Mouse (Mus musculus) kidney, adult 11 months (tissue): Measurements from ENCODE around the gene Vrk3.
"Not testable (repeated sequence)": the region's sequence is repeated elsewhere in the genome, so short reads cannot be mapped to it uniquely, and the experiment has no call there.

Experiments used
- DNase-seq: peaks from one replicate; pipeline ENCODE4 v3.0.0; 2022

Vrk3 gene

DNA sequence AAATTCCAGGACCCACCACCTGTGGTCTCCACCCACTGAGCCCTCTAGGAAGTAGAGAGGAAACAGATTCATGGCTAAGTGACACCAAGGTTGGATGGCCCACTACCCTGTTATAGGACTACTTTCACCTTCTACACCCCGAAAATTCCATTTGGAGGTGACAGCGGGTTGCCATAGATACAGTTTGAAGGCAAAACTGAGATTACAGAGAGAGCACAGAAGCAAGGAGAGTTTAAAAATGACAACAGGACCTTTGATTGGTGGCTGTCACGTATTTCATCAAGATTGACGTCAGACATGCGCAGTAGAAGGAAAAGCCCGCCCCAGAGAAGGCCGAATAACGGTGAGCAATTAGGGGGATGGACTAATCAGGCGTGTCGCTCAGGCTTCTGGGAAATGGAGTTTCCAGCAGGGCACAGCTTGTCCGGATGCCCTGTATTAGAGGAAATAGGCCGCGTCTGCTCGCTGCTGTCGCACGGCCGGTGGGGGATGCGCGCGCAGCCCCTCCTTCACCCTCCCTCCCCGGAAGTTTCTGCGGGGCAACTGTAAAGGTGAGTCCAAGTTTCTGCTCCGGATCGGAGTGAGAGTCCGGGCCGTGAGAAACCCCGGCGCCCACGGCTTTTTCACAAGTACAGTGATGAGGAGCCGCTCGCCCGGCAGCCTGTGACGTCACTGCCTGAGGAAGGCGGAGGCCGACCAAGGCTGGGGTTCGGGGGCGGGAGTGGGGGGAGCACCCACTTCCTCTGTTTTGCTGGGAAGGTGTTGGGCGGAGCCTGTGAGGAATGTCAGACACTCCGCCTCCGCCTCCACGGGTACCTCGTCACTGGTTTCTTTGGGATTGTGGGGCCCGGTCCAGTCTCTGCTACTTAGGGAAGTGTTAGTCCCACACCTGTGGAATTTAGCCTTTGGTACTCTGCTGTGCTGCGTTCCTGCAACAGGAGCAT lies at the start of gene Vrk3:
Vrk3 (plus strand) TSS at position 313 of the 944 bp plus-strand sequence.
- peak; percentile 98 for DNase-seq

DNA sequence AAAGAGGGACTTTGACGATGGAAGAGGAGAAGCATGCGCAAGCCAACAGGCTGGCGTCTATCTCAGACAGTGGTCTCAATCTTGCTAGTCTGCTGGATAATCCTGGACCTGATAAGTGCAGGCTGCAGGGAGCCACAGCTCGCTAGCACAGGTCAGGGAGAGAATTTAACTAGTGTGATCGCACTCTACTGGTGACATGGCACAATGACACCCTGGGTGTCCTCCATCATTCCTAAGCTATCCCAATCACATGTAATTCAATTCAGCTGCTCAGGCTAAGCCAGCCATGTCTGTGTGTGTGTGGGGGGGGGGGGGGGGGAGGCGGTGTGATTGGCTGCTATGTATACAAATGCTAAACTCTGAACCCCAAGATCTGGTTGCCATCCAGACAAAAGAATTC lies 46.3 kb upstream of the Vrk3 start:
- DNase-seq, result peak; percentile 20

DNA sequence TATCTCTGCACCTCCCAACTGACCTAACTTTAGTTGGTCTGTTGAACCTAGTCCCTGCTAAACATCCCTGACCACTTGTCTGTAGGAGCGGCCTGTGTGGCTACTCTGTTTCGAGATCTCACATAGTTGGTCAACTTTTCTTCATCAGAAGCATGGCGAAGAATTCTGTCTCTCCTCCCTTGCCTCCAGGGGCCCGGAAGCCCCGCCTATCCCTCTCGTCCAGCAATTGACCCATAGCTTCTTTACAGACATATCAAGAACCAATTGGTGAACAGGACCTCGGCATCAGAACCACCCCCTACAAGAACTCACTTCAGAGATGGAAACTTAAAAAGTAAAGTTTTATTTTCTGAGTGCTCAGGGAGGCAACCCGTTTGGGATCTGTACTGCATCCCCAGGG lies 45.2 kb upstream of the Vrk3 start:
- no peak for DNase-seq

DNA sequence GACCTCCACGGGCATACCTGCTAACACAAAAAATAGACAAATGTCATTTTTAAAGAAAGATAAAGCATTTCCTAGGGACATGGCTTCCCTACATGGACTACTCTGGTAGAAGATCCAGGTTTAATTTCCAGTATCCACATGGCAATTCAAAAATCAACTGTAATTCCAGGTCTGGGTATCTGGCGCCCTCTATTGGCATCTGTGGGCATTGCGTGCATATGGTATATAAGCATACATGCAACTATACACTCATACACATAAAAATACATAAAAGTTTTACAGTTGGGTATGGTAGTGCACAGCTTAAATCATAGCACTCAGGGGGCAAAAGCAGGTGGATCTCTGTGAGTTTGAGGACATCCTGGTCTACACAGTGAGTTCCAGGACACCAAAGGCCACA lies 43.9 kb upstream of the Vrk3 start:
- DNase-seq, result no peak

DNA sequence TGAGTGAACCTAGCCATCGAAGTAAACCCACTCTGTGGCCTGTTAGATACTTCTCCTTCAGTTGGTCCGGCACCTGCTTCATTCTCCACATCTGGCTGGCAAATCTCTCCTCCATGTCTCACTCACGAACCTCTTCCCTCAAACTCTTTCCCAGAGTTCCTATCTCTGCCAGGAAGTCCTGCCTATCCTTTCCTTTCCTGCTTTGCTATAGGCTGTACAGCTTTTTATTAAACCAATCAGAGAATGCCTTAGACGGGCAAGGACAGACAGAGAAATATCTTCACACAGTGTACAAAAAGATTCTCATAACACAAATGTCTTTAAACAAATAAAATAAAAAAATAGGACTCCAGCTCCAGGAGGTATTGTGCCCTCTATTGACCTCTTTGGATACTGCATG lies 43.1 kb upstream of the Vrk3 start:
- no peak for DNase-seq

DNA sequence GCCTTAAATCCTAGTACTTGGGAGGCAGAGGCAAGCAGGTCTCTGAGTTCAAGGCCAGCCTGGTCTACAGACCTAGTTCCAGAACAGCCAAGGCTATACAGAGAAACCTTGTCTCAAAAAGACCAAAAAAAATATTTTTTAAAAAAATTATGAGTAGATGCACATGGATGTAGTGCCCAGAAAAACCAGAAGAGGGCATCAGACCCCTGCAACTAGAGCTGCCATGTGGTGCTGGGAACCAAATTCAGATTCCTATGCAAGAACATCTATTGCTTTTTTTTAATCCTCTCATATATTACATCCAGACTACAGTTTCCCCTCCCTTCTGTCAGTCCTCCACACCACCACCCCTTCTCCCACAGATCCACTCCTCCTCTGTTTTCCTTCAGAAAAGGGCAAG lies 41.9 kb upstream of the Vrk3 start:
- DNase-seq, result no peak

DNA sequence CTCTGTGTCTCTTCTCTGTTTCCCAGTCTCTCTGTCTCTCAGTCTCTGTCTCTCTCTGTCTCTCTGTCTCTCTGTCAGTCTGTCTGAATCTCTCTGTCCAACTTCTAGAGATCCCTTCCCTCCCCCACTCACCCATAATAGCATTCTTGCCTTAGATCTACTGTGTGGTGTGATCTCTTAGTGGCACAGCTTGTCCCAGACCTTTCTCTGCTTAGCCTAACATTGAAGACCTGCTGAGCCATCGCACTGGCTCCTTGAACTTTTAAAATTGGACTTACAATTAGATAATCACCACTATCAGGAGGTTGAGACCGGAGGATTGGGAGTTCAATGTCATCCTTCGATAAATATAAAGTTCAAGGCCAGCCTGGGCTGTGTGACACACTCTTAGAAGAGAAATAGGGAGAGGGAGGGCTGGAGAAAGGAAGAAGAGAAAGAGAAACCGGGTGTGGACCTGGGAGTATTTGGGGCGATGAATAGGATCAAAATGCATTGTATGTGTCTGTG lies 41.0 kb upstream of the Vrk3 start:
- DNase-seq, result no peak

DNA sequence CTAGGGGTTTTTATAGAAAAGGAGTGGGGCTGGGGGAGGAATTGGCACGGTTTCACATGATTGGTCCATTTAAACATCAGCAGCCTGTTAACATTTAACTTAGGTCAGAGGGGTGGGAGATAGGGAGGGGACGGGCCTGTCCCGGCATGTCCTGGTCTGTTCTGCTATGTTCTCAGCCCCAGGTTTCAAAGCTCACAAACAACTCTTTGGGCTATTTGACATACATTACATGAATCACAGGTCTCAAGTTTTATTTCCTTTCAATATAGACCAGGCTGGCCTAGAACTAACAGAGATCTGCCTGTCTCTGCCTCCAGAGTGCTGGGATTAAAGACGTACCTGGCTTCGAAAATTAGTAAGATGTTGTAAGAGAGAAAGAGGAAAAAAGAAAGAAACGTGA lies 40.1 kb upstream of the Vrk3 start:
- DNase-seq, result not testable (repeated sequence)

DNA sequence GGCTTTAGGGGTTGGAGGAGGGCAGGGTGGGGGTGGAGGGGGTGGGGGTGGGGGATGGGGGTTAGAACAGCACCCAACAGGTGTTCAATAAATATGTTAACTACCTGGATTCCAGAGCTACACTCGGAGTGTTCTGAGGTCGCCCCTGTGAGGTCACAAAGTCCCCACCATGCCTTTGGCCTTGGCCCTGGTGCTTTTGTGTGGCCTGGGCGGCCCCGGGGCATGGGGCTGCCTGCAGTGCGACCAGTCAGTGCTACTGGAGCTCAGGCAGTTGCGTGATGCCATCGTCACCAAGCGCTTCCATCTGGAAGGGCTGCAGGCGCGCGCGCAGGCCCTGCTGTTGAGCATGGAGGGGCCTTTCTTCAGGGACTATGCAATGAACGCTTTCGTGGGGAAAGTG lies 39.6 kb upstream of the Vrk3 start, which contains the start of gene Izumo2:
Izumo2 (plus strand) TSS at position 169 of the 400 bp plus-strand sequence.
- DNase-seq, result no peak

DNA sequence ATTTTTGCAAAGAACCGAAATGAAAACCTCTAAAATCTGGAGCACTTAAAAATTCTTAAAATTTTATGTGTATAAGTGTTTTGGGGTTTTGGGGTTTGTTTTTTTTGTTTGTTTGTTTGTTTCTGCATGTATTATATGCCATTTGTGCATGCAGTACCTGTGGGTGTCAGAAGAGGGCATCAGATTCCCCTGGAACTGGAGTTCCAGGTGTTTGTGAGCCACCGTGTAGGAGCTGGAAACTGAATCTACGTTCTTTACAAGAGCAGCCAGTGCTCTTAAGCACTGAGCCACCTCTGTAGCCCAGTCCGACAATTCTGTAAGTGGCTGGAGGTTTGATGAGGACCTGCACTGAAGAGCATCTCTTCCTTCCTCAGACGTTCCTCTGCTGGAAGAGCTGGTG lies 38.3 kb upstream of the Vrk3 start:
- no peak for DNase-seq

DNA sequence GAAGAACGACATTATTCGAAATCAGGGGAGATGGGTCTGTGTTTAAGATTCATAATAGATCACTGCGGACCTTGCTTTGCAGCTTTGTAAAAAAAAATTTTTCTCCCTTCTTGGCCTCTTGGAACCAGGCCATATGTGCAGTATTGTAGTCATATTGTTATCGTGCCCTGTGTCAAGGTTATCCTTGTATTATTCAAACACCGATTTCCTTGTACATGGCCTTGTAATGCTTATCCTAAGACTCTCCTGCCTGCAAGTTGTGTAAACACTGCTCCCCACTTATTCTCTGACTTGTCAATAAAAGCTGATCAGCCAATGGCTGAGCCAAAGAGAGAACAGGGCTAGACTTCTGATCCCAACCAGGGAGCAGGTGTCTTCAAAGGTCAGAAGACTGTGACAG lies 26.2 kb upstream of the Vrk3 start:
- DNase-seq, result no peak

DNA sequence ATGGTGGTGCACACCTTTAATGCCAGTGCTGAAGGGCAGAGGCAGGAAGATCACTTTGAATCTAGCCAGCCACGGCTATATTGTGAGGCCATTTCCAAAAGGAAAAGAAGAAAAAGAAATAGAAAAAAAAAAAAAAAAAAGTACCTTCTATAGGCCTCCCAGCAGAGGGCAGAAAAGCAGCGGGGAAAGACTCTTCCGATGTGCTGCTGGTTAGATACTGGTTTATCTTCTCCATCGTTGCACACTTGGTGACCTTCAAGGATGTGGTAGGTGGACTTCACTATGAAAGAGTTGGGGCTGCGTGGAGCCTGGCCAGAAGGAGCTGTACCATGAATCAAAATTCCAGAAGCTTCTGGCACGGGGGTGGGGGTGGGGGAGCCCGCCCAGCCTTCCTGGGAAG lies 23.9 kb upstream of the Vrk3 start:
- no peak for DNase-seq

DNA sequence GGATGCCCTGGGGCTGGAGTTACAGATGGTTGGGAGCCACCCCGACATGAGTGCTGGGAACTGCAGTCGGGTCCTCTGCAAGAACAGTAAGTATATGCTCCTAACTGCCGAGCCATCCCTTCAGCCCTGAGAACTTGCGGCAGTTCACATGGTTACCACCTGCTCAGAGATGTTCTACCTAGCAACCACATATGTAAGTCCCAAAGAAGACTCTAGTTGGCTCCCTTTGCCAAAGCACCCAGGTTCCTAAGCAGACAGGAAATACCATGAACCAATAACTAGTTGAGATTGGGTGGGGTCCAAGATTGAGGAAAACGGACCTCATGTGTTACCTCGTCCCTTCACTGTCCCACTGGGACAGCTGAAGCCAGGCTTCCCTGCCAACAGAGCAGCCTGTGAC lies 21.9 kb upstream of the Vrk3 start:
- no peak for DNase-seq

DNA sequence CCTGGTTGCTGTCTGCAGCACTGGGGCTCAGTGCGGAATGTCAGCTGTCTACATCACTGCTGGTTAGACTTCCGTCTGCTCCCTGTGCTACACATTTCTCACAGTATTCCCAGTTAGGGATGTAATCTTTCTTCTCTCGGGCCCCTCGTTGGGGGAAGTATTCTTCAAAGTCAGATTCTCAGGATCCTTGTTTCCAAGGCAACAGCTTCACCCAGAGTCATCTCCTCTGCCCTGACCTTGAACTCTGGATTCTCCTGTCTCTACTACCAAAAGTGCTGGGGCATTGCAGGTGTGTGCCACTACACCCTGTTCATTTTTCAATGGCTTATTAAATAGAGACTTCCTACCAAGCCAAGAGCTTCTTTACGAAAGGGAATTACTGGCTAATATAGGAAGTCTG lies 21.1 kb upstream of the Vrk3 start:
- no peak for DNase-seq

DNA sequence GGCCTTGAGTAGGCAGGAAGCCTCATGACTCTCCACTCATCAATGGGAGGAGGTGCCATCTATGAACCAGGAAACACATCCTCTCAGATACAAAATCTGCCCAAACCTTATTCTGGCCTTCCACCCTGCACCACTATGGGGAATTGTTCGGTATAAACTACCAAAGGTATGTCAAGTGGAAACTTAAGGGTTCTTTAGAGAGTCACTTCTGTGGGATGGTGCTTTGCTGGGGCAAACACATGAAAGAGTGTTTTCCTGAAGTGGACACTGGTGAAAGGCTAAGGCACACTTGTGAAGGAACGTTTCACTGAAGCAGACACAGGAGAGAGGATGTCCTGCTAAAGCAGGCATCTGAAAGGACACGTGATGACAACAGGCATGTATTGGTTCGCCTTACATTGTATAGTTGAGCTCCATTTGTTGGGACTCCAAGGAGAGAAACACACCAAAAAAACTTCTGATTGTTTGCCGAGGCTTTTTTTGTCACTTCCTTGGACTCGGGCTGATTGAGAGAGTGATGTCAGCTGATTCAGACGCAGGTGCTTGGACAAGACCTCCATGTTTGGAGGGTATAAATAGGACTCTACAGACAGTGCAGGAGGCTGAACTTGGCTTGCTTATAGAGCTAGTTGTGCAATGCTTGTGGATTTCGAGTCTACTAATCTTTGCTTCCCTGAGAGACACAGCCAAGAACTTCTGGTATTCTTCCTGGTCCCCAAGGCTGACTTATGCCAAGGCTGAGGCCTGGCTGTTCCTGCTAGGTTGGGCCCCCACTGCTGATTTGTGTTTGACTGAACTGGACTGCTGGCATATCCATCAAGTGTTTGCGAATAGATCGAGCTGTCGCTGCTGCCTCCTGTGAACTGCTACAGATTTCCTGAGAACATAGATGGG lies 19.9 kb upstream of the Vrk3 start:
- no peak for DNase-seq

DNA sequence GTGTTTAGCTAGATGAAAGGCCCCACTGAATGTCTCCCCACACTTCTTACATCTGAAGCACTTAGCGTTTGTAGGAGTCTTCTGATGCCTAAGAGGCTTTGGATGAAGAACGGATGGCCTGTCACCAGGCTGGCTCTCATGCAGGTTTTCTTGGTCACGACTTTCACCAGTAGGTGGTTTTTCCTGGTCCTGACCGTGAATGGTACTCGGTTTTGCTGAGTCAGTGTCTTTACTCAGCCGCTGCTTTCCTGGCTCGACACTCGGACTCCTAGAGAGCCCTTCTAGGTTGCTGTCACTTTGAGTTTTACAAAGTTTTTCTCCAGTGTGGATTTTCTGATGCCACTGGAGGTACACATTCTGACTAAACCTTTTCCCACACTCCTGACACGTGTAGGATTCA lies 14.5 kb upstream of the Vrk3 start:
- no peak for DNase-seq

DNA sequence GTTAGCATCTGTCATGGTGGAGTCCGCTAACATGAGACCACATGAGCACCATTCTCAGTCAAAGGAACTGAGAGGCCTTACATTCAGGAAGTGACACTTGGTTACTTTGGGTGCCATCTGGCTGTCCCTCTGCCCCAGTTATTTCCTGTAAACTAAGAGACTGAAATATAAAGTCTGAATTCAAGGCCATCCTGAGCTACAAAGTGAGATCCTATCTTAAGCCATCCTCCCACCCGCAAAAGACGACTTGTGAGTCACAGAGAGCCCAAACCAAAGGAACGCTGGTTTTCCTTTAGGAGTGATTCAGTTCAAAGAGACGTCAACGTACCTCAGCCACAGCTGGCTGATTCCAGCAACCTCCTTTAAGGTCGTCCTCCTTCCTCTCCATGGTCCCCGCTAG lies 6.9 kb upstream of the Vrk3 start:
- no peak for DNase-seq

DNA sequence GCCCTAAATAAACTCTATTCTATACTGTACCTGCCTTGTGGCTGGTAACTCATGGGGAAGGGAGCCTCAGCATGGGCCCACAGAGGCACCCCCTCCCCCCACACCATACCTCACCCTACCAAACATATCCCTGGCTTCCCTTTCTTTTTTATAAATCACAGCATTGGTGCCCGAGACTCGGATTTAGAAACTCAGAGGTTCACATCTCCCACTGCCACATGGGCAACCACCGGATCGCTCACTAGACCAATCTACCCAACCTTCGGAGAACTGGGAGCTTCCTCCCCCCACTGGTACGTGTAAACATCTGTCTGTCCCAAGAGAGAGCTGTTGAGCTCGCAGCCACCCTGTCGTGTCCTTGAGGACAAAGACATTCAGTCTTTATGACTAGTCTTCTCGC lies 3.9 kb upstream of the Vrk3 start:
- no peak for DNase-seq

DNA sequence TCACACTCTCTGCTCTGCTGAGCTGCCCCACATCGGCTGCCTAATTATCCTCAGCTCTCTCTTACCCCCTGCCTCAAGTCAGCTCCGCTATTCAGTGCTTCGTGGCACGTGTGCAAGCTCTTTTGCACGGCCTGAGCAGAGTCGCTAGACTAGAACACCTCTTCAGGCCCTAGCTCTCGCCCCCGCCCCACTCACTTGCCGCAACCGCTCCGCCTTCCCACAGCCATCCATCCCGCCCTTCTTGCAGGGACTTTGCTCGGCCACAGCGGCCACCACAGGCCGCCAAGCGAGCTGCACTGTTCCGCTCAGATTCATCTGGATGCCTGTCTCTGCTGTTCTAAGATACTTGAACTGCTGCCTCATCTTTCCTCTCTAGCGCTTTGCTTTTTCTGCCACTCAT lies 3.1 kb upstream of the Vrk3 start:
- DNase-seq, result peak; percentile 67

DNA sequence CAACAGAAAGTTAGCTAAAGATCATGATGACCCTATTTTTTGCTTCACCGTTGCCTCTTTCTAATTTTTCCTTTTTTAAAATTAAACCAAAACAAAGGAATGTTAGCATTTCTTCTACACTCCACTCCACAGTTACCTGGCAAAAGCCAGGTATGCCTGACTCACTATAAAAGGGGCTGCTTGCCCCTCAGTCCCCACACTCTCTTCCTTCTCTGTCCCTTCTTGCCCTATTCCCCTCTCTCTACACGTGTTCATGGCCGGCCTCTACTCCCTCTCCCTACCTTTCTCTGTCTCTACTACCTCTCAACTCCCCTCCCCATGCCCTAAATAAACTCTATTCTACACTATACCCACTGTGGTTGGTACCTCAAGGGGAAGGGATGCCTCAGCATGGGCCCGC lies 1.1 kb upstream of the Vrk3 start:
- DNase-seq, result no peak

DNA sequence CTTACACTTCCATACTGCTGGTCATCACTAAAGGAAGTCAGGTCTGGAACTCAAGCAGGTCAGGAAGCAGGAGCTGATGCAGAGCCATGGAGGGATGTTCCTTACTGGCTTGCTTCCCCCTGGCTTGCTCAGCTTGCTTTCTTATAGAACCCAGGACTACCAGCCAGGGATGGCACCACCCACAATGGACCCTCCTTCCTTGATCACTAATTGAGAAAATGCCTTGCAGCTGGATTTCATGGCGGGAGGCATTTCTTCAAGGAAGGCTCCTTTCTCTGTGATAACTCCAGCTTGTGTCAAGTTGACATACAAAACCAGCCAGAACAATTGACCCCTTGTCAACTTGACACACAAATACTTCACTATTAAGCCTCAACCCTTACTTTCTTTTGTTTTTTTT lies 2.7 kb downstream of the Vrk3 start, which contains the start of gene Zfp473:
Zfp473 (minus strand) TSS at position 101 of the 400 bp plus-strand sequence.
- not testable (repeated sequence) for DNase-seq

DNA sequence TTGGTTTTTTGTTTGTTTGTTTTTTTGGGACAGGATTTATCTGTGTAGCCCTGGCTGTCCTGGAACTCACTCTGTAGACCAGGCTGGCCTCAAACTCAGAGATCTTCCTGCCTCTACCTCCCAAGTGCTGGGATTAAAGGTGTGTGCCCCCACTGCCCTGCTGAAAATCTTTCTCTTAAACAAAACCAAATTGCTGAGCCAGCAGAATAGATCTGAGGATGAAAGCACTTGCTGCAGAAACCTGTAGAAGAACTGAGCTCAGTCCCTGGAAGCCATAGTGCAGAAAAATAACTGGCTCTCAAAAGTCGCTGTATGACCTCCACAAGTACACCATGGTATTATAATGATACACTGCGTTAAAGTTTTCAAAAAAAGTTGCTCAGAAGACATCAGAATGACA lies 9.0 kb downstream of the Vrk3 start:
- no peak for DNase-seq

DNA sequence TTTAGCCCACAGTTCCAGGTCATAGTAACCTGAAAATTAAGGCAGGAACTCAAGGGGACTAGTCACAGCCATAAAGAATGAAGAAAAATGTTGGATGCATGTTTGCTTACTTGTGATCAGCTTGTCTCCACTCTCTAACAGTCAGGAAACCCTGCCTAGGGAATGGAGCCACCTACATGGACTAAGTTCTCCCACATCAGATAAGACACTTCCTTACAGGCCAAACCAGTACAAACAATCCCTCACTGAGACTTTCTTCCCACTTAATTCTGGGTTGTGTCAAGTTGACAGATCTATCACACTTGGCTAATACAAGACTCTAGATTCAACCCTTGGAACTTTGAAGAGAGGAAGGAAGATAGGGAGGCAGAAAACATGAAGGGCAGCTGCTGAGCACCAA lies 12.2 kb downstream of the Vrk3 start:
- no peak for DNase-seq

DNA sequence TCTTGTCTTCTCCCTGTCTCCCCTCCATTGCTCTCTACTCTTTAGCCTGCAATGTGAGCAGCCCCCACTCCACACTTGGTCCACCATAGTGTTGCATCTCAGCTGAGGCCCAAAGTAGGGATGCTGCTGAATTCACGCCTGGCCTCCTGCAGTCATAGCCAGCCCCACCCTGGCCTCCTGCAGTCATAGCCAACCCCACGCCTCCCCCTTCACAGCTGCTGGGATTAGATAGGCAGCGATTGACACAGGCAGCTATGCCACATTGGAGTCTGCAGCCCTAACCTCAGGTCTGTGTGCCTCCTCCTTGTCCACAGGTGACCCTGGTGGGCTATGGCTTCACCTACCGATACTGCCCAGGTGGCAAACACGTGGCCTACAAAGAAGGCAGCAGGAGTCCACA lies 19.9 kb downstream of the Vrk3 start:
- DNase-seq, result no peak
